Mouse (Mus musculus) heart, adult 2 months (tissue): ENCODE data around the gene Kcnt1.

ENCODE experiments used
- CTCF ChIP-seq: fragments of 200-600 bp; IDR thresholded peaks from 2 replicates; pipeline ENCODE4 v1.8.1; 2022; ENCODE audit warnings: antibody characterized with exemption, mild to moderate bottlenecking, moderate library complexity
- EP300 ChIP-seq: fragments of 200-500 bp; IDR thresholded peaks from 2 replicates; pipeline ENCODE4 v1.6.1; 2011; ENCODE audit warnings: low read depth, low read length, control low read depth; ENCODE audit not compliant: insufficient read depth
- POLR2A ChIP-seq: fragments of 200-500 bp; IDR thresholded peaks from 2 replicates; pipeline ENCODE4 v1.6.1; 2011; ENCODE audit warnings: mild to moderate bottlenecking, low read depth, low read length, control low read depth; ENCODE audit not compliant: insufficient read depth

GRCm38 (mm10) chr2:25846516-25846915 is 17.0 kb upstream of the Kcnt1 start:
- no peak for TF ChIP-seq CTCF
- no peak for TF ChIP-seq POLR2A
- no peak for TF ChIP-seq EP300
